Mouse (Mus musculus): ENCODE results near the gene Fam110a.

Fam110a gene

DNA sequence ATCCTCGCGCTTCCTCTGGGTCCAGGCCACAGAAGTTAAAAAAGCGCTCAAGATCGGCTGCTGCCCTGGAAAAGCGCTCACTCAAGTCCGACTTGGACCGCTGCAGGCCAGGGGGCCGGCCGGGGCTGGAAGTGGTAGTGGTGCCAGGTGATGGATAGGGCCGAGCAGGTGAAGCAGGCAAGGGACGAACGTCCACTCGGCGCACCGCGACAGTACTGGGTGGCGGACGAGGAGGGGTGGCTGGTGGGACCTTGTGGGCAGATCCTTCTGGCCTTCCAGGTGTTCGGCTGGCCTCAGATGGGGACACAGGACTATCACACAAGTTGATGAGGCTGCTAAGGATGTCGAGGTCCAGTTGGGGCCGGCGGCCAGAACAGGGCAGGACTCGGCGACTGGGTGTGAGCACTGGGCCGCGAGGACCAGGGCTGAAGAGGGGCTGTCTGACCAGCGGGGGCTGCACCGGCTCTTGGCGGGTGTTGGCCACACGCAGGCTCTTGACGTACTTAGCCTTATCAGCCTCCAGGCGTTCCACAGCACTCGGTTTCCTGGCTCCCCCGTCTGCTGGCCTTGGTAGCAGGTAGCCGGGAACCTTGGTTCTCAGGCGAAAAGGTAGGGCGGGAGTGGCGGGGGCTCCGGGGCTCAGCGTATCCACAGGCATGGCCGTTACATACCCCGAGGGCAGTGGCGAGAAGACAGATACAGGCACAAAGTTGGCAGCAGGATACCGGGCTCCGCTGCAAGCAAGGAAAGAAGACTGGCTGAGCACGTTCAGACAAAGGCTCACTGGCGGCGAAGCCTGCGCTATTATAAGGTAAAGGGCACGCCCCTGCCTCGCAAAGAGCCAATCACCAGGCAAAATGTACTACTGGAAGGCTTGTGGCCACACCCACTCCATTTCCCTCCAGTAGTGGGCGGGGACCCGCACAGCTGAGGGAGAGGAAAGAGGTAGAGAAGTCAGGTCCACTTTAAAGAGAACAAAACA lies 9.5 kb downstream of the Fam110a start:
- peak; percentile 89 for DNase-seq

DNA sequence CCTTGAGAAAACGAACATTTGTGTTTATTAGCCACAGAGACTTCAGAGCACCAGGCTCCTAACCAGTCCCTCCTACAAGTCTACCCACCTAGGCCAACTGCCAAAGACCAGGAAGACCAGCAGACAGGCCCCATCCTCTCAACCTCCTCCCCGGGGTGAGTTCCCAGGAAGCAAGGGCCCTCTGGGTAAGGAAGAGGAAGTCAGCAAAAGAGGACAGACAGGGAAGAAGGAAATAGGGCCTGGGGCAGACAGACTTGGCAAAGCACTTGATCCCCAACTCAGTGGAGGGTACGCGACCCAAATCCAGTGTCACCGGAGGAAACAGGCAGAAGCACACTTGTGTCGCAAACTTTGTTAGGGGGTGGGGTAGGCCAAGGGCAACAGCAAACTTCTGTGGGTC lies 10.6 kb downstream of the Fam110a start:
- DNase-seq, result no peak

DNA sequence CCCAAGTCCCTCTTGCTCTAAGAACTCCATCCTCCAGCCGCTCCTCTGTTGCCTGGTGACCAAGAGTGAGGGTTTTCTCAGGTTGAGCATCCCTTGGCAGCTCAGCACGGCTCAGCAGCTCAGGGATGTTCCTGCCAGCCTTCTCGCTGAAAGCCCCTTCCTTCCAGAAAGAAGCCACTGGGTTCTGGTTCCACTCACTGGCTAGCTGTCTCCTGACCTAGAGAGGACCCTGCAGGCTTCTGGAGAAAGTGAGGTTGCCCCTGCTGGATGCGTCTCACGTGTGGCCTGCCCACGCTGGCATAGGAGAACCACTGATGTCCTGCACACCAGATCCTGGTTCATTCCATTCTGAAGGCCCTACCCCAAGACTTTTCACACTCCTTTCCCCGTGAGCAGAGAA lies 11.0 kb downstream of the Fam110a start:
- no peak for DNase-seq

DNA sequence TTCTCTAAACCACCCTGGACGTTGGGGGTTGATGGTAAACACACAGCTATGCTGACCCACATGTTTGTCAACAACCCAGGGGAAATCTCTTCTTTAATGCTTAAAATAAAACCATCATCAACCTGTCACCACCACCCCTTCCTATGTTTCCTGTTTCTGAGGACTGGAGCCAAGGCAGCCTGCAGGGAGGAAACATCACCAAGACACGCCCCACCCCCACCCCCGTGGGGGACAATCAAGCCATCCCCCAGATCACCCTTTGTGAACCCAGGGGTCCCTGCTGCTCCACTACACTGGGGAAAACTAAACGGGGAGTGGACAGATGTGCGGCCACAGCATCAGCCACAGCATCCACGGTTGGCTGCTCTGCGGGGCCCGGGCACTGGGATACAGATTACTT lies 11.6 kb downstream of the Fam110a start:
- DNase-seq, result peak; percentile 70

DNA sequence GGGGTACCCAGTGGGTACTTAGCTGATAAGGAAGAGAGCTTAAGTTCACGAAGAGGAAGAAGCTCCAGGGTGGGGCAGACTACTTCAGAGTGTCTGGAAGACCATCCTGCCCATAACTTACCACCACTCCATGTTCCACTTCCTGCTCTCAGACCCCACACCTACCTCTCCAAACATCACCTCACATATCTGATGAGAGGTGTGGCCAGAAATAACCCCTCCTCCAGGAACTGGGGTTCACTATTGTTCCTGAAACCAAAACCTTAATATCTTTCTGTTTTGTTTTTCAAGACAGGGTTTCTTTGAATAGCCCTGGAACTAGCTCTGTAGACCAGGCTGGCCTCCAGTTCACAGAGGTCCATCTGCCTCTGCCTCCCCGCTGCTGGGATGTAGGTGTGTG lies 12.2 kb downstream of the Fam110a start:
- DNase-seq, result no peak

DNA sequence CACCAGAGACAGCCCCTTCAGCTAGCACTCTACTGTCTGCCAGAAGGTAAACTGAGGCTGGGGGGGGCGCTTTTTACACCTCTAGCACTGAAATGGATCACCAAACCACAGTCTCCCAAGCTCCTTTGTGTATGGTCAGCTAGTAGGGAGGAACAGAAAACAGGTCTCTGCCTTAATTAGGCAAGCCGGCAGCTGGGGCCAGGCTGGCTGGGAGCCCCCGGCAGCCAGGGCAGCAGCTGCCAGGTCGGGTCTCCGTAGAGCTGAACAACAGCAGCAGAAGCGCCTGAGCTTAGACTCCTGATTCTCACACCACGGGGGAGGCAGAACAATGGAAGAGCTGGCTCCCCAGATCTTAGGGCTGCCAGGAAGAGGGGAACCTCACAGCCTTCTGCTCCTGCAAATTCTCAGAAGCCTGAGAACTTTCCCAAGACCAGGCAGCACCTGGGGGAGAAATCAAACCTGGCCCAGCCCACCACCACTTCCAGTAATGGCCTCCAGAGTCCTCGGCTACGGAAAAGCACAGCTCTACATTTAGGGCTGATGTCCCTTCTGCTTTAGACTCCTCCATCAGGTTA lies 12.8 kb downstream of the Fam110a start:
- no peak for DNase-seq

DNA sequence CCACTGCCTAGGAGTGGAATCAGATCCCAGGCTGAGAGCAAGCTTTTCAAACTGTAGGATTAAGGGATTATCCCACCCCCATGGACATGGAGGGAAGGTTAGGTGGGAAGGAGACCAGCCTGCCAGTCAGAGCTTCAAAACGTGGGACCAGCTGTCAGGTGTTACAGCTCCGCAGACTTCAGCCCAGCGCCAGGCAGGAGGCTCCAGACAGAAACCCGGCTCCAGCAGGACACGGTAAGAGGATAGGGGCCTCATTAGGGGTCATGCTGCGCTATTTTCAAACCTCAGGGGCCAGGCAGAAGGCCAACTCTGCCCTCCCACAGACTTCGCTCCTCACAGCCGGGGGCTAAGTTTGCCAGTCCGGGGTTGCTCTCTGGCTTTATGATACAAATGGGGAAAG lies 16.0 kb downstream of the Fam110a start:
- DNase-seq, result no peak

DNA sequence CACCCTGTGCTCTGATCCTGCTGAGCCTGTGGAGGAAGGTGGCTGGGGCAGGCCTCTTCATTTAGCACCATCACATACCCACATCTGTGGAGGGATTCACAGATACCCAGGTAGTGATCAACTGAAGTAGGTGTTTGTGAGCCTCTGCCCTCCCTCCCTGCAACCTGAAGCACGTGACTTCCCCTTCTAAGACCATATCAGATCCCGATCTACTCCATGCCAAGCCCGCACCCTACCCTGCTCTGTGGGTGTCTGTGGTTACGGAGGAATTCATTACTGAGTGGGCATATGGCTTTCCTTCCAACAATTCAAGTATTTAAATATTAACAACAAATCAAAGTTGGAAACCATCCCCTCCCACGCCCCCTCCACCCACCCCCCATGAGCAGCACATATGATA lies 16.7 kb downstream of the Fam110a start:
- DNase-seq, result no peak

DNA sequence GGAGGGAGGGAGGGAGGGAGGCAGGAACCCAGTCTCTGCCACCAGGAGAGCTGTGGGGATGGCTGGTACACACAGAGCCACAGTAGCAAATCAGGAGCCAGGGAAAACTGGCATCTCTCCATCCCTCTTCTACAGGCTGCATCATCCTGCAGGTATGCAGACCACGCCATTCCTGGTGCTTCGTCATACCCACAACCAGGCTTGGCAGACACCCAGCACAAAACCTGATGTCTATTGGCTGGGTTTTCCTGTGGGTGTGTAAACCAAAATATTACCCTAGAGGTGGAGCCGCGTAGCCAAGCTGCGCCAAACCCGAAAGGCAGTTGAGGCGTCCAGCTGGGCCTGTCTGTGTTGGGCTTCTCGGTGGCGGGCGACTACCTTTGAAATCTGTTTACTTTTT lies 17.5 kb downstream of the Fam110a start:
- peak; percentile 76 for DNase-seq

DNA sequence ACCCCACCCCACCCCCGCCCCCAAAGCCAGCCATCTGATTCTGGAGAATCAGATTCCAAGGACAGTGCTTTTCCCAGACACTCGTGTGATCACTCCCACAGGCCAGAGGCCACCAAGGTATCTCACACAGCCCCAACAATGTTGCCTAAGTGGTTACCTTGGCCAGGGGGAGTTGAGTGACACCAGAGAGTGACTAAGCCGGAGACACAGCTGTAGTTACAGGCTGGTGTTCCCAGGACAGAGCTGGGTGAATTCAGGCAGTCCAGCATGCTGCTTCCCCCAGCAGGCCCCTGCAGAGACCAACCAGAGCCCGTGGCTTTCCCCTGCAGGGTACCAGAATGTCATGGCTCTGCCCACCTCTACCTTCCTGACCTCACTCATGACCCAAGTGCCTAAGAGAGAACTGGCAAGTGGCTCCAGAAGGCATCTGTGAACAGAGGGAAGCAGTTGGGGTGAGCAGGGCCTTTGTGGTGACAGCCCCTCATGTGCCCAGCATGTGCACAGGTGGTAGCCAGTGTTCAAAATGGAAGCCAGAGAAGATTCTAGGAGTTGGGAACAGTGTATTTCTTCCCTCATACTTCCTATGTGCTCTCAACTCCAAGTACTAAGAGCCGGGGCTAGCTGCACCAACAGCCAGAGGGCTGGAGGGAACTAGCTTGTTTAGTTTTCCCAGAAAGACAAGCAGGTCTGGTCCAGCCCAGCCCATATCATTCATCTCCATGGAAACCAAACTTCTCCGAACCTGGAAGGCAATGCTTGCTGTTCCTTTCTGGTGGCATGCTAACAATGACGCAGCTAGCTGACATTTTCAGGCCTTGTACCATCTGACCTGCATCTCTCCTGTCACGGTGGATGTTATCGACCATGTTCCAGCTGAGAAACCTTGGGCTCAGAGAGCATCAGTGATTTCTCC lies 18.5 kb downstream of the Fam110a start:
- no peak for DNase-seq

DNA sequence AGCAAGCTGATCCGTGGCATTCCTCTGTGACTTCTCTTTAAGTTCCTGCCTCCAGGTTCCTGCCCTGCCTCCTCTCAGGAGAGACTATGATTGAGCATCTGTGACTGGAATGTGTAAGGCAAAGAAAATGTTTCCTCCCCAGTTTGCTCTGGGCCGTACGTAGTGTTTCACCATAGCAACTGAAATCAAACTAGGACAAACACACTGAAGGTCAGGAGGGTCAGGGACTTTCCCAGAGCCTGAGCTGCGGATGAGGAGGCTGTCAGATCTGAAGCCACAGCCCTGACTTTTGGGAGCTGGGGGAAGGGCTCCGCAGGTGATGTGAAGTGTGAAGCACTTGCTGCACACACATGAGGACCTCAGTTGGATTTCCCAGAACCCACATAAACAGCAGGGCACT lies 20.7 kb downstream of the Fam110a start:
- no peak for DNase-seq

DNA sequence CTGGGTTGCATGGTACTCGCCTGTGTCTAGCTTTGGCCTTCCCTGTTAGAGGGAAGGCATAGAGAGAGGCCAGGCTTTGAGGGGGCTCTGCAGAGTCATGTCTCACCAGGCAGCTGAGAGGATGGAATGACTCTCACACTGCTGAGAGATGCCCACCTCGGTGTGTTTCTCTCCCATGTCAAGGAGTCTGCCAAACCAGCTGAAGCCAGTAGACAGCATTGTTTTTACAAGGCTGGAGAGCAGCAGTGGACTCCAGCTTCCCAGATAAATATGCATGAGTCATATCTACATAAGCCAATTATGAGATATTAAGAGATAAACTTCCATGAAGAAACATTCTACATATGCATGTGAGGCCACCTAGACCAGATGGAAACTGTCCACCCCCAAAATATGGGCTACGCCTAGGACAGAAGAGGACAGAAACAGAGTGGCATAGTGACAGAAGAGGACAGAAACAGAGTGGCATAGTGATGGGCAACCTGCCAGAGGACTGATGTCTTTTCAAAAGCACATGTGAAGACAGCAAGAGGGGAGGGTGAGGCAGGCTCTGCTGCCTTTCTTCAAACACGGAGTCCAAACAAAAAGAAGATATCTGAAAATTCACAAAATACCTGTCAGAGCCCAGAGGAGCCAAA lies 23.4 kb downstream of the Fam110a start:
- DNase-seq, result no peak

DNA sequence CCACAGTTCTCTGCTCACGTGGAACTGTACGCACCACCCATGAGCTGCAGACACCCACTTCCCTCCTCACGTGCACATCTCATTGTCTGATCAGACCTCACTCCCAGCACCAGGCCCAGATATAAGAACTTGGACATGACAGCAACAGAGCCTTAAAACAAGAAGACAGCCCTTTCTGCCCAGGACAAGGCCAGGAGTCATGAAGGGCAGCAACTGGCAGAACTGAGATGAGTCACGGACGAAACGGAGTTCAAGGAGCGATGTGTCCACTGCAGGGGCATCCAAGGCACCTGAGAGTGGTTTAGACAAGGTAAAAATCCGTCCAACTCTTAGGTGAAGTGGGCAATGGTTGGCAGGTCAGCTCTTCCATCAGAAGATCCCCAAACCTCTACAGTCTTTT lies 26.4 kb downstream of the Fam110a start:
- DNase-seq, result no peak

DNA sequence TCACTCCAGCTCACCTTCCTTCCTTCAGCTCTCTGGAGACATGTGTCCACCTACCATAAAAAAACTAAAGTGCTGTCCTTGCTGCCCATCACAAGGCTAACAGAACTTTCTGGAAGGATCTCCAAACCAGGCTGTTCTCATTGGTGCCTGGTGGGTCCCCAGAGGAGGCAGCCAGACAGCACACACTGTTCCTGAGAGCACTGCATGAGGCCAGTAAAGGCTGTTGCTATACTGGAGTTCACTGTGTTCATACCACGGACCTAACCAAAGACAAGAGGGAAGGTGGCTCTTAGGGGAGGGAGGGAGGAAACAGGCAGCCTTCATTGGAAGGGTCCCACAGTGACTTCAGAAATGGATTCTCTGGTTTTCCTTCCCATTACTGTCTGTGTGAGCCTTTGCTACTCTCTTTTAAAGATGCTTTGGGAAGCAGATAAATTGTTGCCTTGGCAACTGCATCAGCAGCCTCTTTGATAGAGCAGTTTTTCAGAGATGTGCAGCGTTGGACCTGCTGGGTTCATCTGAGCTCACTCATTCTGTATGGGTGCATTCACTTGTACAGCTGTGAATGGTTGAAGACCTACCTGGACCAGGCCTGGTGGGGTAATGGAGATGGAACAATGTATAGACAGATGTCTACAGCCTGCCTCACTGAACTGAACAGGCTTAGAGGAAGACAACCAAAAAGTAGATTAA lies 30.8 kb downstream of the Fam110a start:
- no peak for DNase-seq

DNA sequence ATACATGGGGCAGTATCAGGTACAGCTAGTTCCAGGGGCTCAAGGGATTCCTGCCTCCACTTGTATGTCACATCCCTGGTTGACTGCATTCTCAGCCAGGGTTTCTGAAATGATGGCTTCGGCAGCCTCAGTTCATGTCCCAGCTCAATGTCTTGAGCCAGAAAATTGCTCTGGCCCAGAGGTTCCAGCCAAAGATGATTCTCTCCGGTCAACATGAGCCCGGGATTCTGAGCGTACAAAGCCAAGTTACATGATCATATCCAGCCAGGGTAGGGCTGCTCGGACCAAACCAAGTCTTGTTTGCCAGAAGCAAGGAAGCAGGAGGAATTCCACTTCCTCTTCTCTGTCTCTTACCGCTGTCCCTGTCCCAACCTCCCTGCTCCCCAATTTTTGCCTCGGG lies 31.7 kb downstream of the Fam110a start:
- no peak for DNase-seq

DNA sequence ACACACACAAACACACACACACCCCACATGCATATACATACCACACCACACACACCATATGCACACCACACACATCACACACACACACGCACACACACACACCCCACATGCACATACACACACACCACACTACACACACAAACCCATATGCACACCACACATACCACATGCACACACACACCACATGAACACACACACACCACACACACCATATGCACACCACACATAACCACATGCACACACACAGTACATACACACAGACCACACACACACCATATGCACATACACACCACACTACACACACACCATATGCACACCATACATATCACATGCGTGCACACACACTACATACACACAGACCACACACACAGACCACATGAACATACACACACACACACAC lies 32.4 kb downstream of the Fam110a start:
- DNase-seq, result no peak

DNA sequence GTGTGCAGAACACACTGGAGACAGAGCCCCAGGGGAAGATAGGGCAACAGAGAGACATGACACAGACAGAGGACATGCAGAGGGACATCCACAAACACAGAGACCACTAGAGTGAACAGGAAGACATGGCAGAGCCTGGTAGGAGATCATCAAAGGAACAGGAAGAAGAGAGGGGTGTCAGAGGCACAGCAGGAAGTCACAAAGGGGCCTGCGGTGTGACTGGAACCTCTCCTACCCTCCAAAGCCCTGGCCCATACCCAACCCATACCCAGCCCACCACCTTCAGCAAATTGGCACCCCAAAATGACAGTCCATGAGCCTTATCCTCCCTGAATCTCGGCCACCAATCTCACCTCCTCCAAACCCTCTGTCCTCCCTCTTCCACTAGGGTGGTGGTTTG lies 35.9 kb downstream of the Fam110a start:
- DNase-seq, result no peak

DNA sequence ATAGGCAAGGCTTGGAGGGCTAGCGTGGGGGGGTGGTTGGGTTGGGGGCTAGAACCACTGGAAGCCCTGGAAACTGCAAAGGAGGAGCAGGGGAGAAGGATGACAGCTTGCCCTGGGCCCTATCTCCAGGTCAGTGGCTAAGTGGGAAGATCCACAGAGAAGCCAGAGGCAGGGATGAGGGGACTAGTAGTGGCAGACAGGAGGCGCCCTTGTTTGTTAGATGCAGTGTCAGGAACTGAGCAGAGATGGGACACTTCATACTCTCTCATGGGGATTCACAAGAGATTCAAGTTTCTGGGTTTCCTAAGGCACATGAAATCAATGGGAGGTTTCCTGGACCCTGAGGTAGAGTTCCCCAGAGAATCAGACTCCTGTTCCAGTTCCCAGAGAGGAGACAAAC lies 38.8 kb downstream of the Fam110a start:
- peak; percentile 66 for DNase-seq

DNA sequence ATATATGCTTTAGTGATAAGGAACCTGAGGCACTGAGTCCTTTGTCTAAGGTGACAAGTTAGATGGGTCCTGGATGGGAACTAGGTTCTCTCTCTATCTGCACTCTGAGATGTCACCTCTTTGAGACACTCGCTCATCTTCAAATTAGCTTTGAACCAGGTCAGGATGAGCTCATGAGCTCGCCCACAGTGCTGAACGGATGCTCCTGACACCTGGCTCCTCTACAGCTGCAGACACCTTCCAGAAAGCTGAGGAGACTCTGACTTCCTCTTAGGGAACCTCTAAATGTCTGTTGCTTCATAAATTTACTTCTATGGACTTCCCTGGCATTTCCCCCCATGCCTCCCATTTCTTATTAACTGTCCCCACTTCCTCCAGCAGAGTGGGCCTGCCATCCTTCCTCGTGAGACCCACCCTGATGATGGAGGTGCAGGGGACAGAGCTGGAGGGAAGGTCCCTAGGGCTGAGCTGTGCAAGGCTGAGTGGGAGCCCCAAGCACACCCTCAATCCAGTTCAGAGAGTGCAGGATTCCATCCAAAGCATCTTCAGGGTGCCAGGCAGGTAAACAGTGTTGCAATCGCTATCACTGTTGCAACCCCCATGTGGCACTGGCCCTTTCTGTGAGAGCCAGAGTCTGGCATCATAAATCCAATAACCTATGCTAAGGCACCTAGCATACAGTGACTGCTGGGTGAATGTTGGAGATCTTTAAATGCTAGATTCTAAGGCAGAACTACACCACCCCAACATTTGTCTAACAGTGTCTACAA lies 40.2 kb downstream of the Fam110a start:
- no peak for DNase-seq

DNA sequence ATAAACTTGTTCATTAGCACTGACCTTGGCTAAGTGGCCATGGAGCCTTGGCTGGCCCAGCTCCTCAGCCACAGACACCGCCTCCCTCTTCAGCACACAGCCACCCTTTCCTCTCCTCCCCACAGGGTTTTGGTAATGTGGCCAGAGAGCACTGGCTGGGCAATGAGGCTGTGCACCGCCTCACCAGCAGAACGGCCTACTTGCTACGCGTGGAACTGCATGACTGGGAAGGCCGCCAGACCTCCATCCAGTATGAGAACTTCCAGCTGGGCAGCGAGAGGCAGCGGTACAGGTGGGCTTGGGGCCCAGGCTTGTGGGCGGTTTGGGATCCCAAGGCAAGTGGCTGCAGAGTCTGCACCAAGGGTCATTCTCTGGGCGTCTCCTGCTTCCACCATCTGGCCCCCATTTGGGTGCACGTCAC lies 41.2 kb downstream of the Fam110a start:
- DNase-seq, result peak; percentile 63

DNA sequence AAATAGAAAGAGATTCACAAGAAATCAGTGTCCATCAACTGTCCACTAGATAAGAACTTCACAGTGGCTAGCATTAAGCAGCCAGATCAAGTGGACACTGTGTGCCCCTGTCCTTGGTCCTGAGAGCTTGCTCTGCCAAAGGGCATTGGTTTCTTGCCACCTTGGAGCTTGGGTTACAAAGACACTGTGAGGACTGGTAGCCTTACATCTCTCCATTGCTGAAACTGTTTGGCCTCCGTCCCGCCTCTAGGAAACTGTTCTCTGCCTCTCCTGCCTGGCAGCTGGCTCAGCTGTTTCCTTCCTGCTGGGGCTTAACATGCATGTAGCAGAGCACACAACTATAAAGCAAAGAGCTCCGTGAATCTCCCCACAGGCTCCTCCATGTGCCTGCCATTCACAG lies 42.1 kb downstream of the Fam110a start:
- peak; percentile 67 for DNase-seq
